Mouse (Mus musculus): Measurements from ENCODE around the gene Gm9736. TPM values are rescaled to one million over a fixed set of nuclear protein-coding genes. Genes with fewer than 3 reads are reported as not detected.
"Not testable (repeated sequence)": the region's sequence is repeated elsewhere in the genome, so short reads cannot be mapped to it uniquely, and the experiment has no call there.

Gm9736 gene
- polyA plus RNA-seq, 1 experiment from 2014 or later, result not detected

DNA sequence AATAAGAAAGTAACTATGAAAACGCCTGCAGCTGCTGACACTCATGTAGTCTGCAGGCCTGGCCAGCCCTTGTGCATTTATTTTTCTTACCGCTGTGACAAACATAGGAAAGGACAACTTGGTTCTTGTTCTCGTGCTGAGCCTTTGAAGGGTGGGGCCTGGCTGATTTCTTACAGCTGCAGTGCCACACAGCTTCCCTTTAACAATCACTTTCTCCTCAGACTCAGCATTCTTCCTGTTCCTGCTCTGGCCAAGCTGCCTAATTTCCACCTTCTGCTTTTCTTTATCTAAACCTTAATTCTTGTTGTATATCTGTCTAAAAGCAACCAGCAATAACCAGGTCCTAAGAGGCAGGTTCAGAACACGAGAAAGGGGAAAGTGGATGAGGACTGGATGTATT is 37.4 kb downstream of the Gm9736 start:
- Histone ChIP-seq H3K27me3 (replicated peaks; ENCODE audit: low read depth, poor library complexity, severe bottlenecking) (no peaks in the 10 kb centered on the region), H3K4me3 (no peak overlapping the region), H3K9me3 (peaks cover 8% of the 10 kb centered on the region; the same call in 1 of the 2 replicates), H3K27ac (replicated peaks) (no peak overlapping the region), H3K4me1 (no peaks in the 10 kb centered on the region), H3K36me3 (replicated peaks) (no peaks in the 10 kb centered on the region)
- 63% methylated on average over 4 of the region's 4 CpGs for WGBS
- DNase-seq (ENCODE audit: low spot score), result no peak

DNA sequence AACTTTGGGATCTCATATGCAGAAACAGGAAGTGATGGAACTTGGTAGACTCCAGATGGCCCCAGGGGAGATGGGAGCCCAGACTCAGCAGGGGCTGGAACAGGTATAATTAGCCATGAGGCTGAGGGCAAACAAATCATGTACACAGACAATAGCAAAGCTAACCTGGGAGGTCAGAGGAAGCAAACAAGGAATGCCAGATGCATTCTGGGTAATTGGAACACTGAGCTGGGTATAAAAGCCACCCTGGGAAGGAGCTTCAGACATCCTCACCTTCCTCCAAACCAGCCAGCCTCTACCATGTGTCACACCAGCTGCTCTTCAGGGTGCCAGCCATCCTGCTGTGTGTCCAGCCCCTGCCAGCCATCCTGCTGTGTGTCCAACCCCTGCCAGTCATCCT is 40.0 kb downstream of the Gm9736 start, which contains the start of gene Gm10024:
Gm10024 (plus strand) TSS at position 301 of the 400 bp plus-strand sequence.
- DNase-seq (ENCODE audit: low spot score), result not testable (repeated sequence)

DNA sequence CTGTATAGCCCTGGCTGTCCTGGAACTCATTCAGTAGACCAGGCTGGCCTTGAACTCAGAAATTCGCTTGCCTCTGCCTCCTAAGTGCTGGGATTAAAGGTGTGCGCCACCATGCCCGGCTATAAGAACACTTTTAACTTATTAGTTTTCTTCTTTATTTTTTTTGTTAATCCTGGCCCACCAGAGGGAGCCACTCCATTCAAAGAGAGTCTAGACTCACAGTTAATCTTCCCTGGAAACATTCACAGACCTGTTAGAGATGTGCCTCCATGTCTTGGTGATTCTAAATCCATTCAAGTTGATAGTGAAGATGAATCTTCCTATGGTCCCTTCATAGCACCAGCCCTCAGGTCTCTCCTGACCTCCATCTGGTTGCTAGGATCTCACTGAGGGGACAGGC is 41.3 kb downstream of the Gm9736 start:
- WGBS, result 83% methylated on average over 3 of the region's 3 CpGs
- no peak for DNase-seq (ENCODE audit: low spot score)
- H3K27ac ChIP-seq (replicated peaks), result no peak overlapping the region
- H3K36me3 ChIP-seq (replicated peaks), result no peaks in the 10 kb centered on the region
- H3K4me3 ChIP-seq, result no peak overlapping the region
- H3K27me3 ChIP-seq (replicated peaks; ENCODE audit: low read depth, poor library complexity, severe bottlenecking), result no peaks in the 10 kb centered on the region
- no peaks in the 10 kb centered on the region for H3K4me1 ChIP-seq
- H3K9me3 ChIP-seq, result peaks cover 17% of the 10 kb centered on the region; the same call in 1 of the 2 replicates

More for the DNA sequence above, 40.0 kb downstream of the Gm9736 start, which contains the start of gene Gm10024:
- H3K4me1 ChIP-seq; H3K36me3 ChIP-seq (replicated peaks); H3K27ac ChIP-seq (replicated peaks); H3K4me3 ChIP-seq; H3K27me3 ChIP-seq (replicated peaks; ENCODE audit: low read depth, poor library complexity, severe bottlenecking): not testable (repeated sequence)
- H3K9me3 ChIP-seq, result peaks cover 15% of the 10 kb centered on the region; the same call in 1 of the 2 replicates

DNA sequence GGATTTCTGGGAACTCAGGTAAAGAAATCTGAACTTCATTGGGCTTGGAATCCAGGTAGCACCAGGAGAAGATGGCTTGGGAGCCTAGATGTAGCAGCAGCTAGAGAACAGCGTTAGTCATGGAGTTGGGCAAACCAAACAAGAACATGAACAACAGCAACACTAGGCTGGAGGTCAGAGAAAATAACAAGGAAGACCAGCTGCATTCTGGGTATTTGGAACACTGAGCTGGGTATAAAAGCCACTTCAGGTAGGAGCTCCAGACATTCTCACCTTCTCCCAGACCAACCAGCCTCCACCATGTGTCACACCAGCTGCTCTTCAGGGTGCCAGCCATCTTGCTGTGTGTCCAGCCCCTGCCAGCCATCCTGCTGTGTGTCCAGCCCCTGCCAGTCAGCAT is 44.8 kb downstream of the Gm9736 start, which contains the start of gene Gm10272:
Gm10272 (plus strand) TSS at position 301 of the 400 bp plus-strand sequence.
- DNase-seq (ENCODE audit: low spot score), result no peak
- 95% methylated on average over 1 of the region's 1 CpGs for WGBS
- Histone ChIP-seq H3K4me3 (no peak within 1 kb of the TSS), H3K27me3 (replicated peaks; ENCODE audit: low read depth, poor library complexity, severe bottlenecking) (no peaks in the 10 kb centered on the region), H3K27ac (replicated peaks) (no peak within 1 kb of the TSS), H3K36me3 (replicated peaks) (no peaks in the 10 kb centered on the region), H3K9me3 (peaks cover 27% of the 10 kb centered on the region), H3K4me1 (no peaks in the 10 kb centered on the region)

Other genes with a start within 250 kb of the Gm9736 start
- 43.9 and 46.9 TPM in 2 replicates for gene Fam207a, start 235.6 kb downstream of the Gm9736 start, polyA plus RNA-seq (2016; fragmentation: Nextera tagmentation; extraction: Ambion mirVana)
- 0.60 and 1.3 TPM in 2 replicates for gene Itgb2, start 221.1 kb downstream of the Gm9736 start, polyA plus RNA-seq (2016; fragmentation: Nextera tagmentation; extraction: Ambion mirVana)
- gene Pttg1ip, start 169.6 kb downstream of the Gm9736 start, polyA plus RNA-seq (2016; fragmentation: Nextera tagmentation; extraction: Ambion mirVana), result 65.6 and 71.0 TPM in 2 replicates
- gene Sumo3, start 145.3 kb downstream of the Gm9736 start, polyA plus RNA-seq (2016; fragmentation: Nextera tagmentation; extraction: Ambion mirVana), result 419 and 445 TPM in 2 replicates
- 1.9 and 8.0 TPM in 2 replicates for gene Gm49325, start 145.2 kb downstream of the Gm9736 start, polyA plus RNA-seq (2016; fragmentation: Nextera tagmentation; extraction: Ambion mirVana)
- 98.9 and 101 TPM in 2 replicates for gene Ube2g2, start 129.1 kb downstream of the Gm9736 start, polyA plus RNA-seq (2016; fragmentation: Nextera tagmentation; extraction: Ambion mirVana)
- 0.97 and 1.2 TPM in 2 replicates for gene Tspear, start 64.8 kb downstream of the Gm9736 start, polyA plus RNA-seq (2016; fragmentation: Nextera tagmentation; extraction: Ambion mirVana)
- gene Gm19402, start 60.6 kb downstream of the Gm9736 start, polyA plus RNA-seq (2016; fragmentation: Nextera tagmentation; extraction: Ambion mirVana), result not detected in 2 replicates
- gene Gm9508, start 54.1 kb downstream of the Gm9736 start, polyA plus RNA-seq (2016; fragmentation: Nextera tagmentation; extraction: Ambion mirVana), result not detected in 2 replicates
- gene Gm10272, start 44.7 kb downstream of the Gm9736 start, polyA plus RNA-seq (2016; fragmentation: Nextera tagmentation; extraction: Ambion mirVana), result not detected in 2 replicates
- gene Gm10024, start 39.9 kb downstream of the Gm9736 start, polyA plus RNA-seq (2016; fragmentation: Nextera tagmentation; extraction: Ambion mirVana), result not detected in 2 replicates
- gene Gm10142, start 35.5 kb downstream of the Gm9736 start, polyA plus RNA-seq (2016; fragmentation: Nextera tagmentation; extraction: Ambion mirVana), result not detected in 2 replicates
- not detected in 2 replicates for gene Krtap12-1, start 30.8 kb downstream of the Gm9736 start, polyA plus RNA-seq (2016; fragmentation: Nextera tagmentation; extraction: Ambion mirVana)
- not detected in 2 replicates for gene Gm10100, start 24.9 kb downstream of the Gm9736 start, polyA plus RNA-seq (2016; fragmentation: Nextera tagmentation; extraction: Ambion mirVana)
- not detected in 2 replicates for gene Gm18596, start 8.7 kb downstream of the Gm9736 start, polyA plus RNA-seq (2016; fragmentation: Nextera tagmentation; extraction: Ambion mirVana)
- not detected in 2 replicates for gene Gm3233, start 8.3 kb upstream of the Gm9736 start, polyA plus RNA-seq (2016; fragmentation: Nextera tagmentation; extraction: Ambion mirVana)
- gene Gm3238, start 20.0 kb upstream of the Gm9736 start, polyA plus RNA-seq (2016; fragmentation: Nextera tagmentation; extraction: Ambion mirVana), result not detected in 2 replicates
- gene Gm7138, start 25.6 kb upstream of the Gm9736 start, polyA plus RNA-seq (2016; fragmentation: Nextera tagmentation; extraction: Ambion mirVana), result not detected in 2 replicates
- gene Gm3250, start 31.2 kb upstream of the Gm9736 start, polyA plus RNA-seq (2016; fragmentation: Nextera tagmentation; extraction: Ambion mirVana), result not detected in 2 replicates
- gene Gm7137, start 36.8 kb upstream of the Gm9736 start, polyA plus RNA-seq (2016; fragmentation: Nextera tagmentation; extraction: Ambion mirVana), result not detected in 2 replicates
- not detected in 2 replicates for gene Gm9639, start 43.7 kb upstream of the Gm9736 start, polyA plus RNA-seq (2016; fragmentation: Nextera tagmentation; extraction: Ambion mirVana)
- gene Gm19668, start 47.8 kb upstream of the Gm9736 start, polyA plus RNA-seq (2016; fragmentation: Nextera tagmentation; extraction: Ambion mirVana), result not detected in 2 replicates
- gene Gm9507, start 60.5 kb upstream of the Gm9736 start, polyA plus RNA-seq (2016; fragmentation: Nextera tagmentation; extraction: Ambion mirVana), result not detected in 2 replicates
- gene Gm2696, start 63.3 kb upstream of the Gm9736 start, polyA plus RNA-seq (2016; fragmentation: Nextera tagmentation; extraction: Ambion mirVana), result not detected in 2 replicates
- not detected in 2 replicates for gene Krtap10-4, start 75.7 kb upstream of the Gm9736 start, polyA plus RNA-seq (2016; fragmentation: Nextera tagmentation; extraction: Ambion mirVana)
- not detected in 2 replicates for gene Krtap10-10, start 84.6 kb upstream of the Gm9736 start, polyA plus RNA-seq (2016; fragmentation: Nextera tagmentation; extraction: Ambion mirVana)
- gene Gm36176, start 95.4 kb upstream of the Gm9736 start, polyA plus RNA-seq (2016; fragmentation: Nextera tagmentation; extraction: Ambion mirVana), result not detected in 2 replicates
- gene Gm10318, start 101.5 kb upstream of the Gm9736 start, polyA plus RNA-seq (2016; fragmentation: Nextera tagmentation; extraction: Ambion mirVana), result not detected in 2 replicates
- gene Gm3285, start 110.6 kb upstream of the Gm9736 start, polyA plus RNA-seq (2016; fragmentation: Nextera tagmentation; extraction: Ambion mirVana), result not detected in 2 replicates
- gene Lrrc3, start 151.2 kb upstream of the Gm9736 start, polyA plus RNA-seq (2016; fragmentation: Nextera tagmentation; extraction: Ambion mirVana), result 2.2 and 2.3 TPM in 2 replicates
- 0.54 and 0.85 TPM in 2 replicates for gene Trpm2, start 219.2 kb upstream of the Gm9736 start, polyA plus RNA-seq (2016; fragmentation: Nextera tagmentation; extraction: Ambion mirVana)
- 31.0 and 33.7 TPM in 2 replicates for gene 1810043G02Rik, start 227.2 kb upstream of the Gm9736 start, polyA plus RNA-seq (2016; fragmentation: Nextera tagmentation; extraction: Ambion mirVana)

Data from embryonic facial prominence, embryonic 10.5 days (tissue).